Mouse (Mus musculus) hindbrain, embryonic 13.5 days (tissue): ENCODE measurements around the gene Gng7. TPM values are rescaled to one million over a fixed set of nuclear protein-coding genes. Genes with fewer than 3 reads are reported as not detected.
A peak's percentile ranks its signal among the peaks of the same experiment; 100 is the strongest.

Source experiments
- ATAC-seq: fragments of 200-750 bp; cut with Nextera tagmentation; 2 replicates; pipeline ENCODE4 v1.8.0; 2017; ENCODE audit warnings: moderate TSS enrichment; ENCODE audit not compliant: low FRiP score
- H3K27ac ChIP-seq: fragments of 300-500 bp; sonication (generic); 2 replicates; pipeline ENCODE4 v1.5.1; 2015; ENCODE audit warnings: inconsistent platforms, mild to moderate bottlenecking, moderate library complexity
- H3K27me3 ChIP-seq: fragments of 300-500 bp; sonication (generic); 2 replicates; pipeline ENCODE4 v1.6.1; 2015; ENCODE audit warnings: mild to moderate bottlenecking, inconsistent platforms
- H3K36me3 ChIP-seq: fragments of 300-500 bp; sonication (generic); 2 replicates; pipeline ENCODE4 v1.6.1; 2015; ENCODE audit warnings: mild to moderate bottlenecking, inconsistent platforms
- H3K4me1 ChIP-seq: fragments of 300-500 bp; sonication (generic); replicated peaks from 2 replicates; pipeline ENCODE4 v1.6.1; 2015; ENCODE audit warnings: inconsistent platforms
- H3K4me2 ChIP-seq: fragments of 300-500 bp; sonication (generic); 2 replicates; pipeline ENCODE4 v1.6.1; 2015; ENCODE audit warnings: inconsistent platforms, mild to moderate bottlenecking, moderate library complexity
- H3K4me3 ChIP-seq: fragments of 300-500 bp; sonication (generic); 2 replicates; pipeline ENCODE4 v1.5.1; 2015; ENCODE audit warnings: mild to moderate bottlenecking, inconsistent platforms
- H3K9ac ChIP-seq: fragments of 300-500 bp; sonication (generic); 2 replicates; pipeline ENCODE4 v1.6.1; 2015; ENCODE audit warnings: mild to moderate bottlenecking, inconsistent platforms
- H3K9me3 ChIP-seq: fragments of 300-500 bp; sonication (generic); 2 replicates; pipeline ENCODE4 v1.6.1; 2016; ENCODE audit warnings: inconsistent platforms
- WGBS: fragments of 180-500 bp; shearing (Covaris S2); methylation state at CpG from one replicate; pipeline ENCODE4 v1.1.7; 2015; 5-methylcytosine and 5-hydroxymethylcytosine counted together
- polyA plus RNA-seq: library from polyadenylated mRNA; unstranded; fragments of >200 nt; fragmentation: Nextera tagmentation; extraction: Ambion mirVana; gene quantifications from 2 replicates; pipeline ENCODE4 v1.2.1, GENCODE M21; 2015

Gene Gng7
- polyA plus RNA-seq, 1 experiment from 2014 or later = 13.5 TPM

DNA sequence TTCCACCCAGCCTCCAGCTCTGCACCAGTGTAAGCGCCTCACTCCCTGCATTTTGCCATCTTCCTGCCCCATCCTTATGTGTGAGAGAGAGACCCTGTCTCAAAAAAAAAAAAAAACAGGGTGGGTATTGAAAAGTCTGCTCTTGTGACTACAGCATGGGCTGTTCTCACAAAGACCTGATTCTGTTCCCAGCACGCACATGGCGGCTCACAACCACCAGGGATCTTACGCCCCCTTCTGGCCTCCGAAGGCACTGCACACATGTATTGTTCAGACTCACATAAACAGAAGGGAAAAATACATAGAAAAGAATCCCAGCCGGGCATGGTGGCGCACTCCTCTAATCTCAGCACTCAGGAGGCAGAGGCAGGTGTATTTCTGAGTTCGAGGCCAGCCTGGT lies 8.0 kb upstream of the Gng7 start:
- H3K27me3 ChIP-seq = peaks cover 46% of the 10 kb centered on the region

DNA sequence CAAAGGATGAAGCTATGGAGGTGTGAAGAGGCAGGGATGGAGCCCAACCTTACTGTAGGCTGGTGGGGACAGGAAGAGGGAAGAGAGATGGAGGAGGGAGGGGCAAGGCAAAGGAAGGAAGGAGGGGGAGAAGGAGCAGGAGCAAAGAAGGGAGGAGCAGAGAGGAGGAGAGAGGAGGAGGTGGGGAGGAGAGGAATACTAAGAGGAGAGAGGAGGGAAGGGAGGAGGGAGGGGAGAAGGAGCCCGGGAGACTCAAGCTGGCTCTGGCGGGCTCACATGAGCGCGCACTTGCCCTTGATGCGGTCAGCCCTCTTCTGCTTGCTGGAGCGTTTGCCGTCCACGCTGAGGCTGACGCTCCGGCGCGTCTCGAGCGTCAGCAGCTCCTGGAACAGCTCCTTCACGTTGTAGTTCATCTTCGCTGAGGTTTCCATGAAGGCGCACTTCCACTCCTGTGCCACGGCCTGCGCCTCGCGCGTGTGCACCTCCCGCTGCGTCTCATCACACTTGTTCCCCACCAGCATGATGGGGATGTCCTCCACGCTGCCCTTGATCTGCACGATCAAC lies 6.9 kb upstream of the Gng7 start:
- peaks cover 42% of the 10 kb centered on the region for H3K27me3 ChIP-seq
- ATAC-seq = no peak
- peaks cover 30% of the 10 kb centered on the region for H3K4me1 ChIP-seq
- H3K4me2 ChIP-seq = peak overlapping the region; percentile 29
- 0 out of 2 replicates have a peak, but pooled peaks cover 16% of the 10 kb centered on the region for H3K36me3 ChIP-seq
- no peaks in the 10 kb centered on the region for H3K9me3 ChIP-seq
- H3K4me3 ChIP-seq = no peak overlapping the region
- peak overlapping the region; percentile 24; the same call in 1 of the 2 replicates for H3K9ac ChIP-seq
- 15% methylated on average over 26 of the region's 26 CpGs for WGBS
- no peak overlapping the region for H3K27ac ChIP-seq

More for the DNA sequence above, 8.0 kb upstream of the Gng7 start:
- ATAC-seq = no peak
- WGBS = 62% methylated on average over 8 of the region's 8 CpGs
- no peak overlapping the region for H3K27ac ChIP-seq
- no peak overlapping the region for H3K9ac ChIP-seq
- H3K4me2 ChIP-seq = 0 out of 2 replicates have a peak overlapping the region, but pooled peaks have one; percentile 29
- H3K4me1 ChIP-seq = peaks cover 30% of the 10 kb centered on the region
- no peaks in the 10 kb centered on the region for H3K9me3 ChIP-seq
- H3K36me3 ChIP-seq = 0 out of 2 replicates have a peak, but pooled peaks cover 16% of the 10 kb centered on the region
- H3K4me3 ChIP-seq = no peak overlapping the region

DNA sequence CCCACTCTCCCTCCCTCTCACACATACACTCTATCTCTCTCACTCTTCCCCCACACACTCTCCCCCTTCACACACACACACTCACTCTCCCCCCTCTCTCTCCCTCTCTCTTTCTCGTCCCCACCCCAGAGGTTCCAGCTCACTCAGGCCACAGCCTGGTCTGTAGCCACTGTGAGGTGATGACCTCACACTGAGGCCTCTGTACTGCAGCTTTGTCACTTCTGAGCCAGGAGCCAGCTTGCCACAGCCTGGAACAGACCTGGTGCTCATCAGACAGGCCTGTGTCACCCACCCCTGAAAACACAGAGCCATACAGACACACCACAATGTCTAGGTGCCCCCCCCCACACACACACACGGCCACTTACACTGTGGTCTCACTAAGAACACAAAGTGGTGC lies 5.5 kb upstream of the Gng7 start:
- H3K4me3 ChIP-seq = no peak overlapping the region
- 0 out of 2 replicates have a peak, but pooled peaks cover 16% of the 10 kb centered on the region for H3K36me3 ChIP-seq
- H3K27ac ChIP-seq = no peak overlapping the region
- peaks cover 36% of the 10 kb centered on the region for H3K27me3 ChIP-seq
- 61% methylated on average over 2 of the region's 2 CpGs for WGBS
- H3K9me3 ChIP-seq = no peaks in the 10 kb centered on the region
- H3K4me1 ChIP-seq = peaks cover 30% of the 10 kb centered on the region
- 0 out of 2 replicates have a peak overlapping the region, but pooled peaks have one; percentile 13 for H3K9ac ChIP-seq
- H3K4me2 ChIP-seq = no peak overlapping the region
- no peak for ATAC-seq

DNA sequence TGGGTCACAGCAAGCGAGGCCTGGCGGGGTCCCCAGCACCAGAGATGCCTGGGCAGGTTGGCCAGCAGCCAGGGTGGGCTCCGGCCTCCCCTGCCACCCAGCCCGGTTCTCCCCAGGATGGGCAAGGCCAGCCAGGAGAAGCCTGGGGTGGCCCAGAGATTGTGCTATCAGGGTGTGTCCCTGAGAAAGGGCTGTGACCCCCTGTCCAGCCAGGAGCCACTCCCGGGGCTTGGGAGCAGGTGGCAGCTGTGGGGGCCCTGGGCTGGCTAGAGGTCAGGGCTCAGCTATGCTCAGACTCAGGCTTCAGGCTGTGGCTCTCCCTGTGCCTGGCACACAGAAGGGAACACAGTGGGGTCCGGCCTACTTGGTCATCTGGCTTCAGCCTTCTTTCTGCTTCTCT lies 4.9 kb upstream of the Gng7 start:
- H3K9ac ChIP-seq = no peak overlapping the region
- no peak for ATAC-seq
- no peak overlapping the region for H3K27ac ChIP-seq

DNA sequence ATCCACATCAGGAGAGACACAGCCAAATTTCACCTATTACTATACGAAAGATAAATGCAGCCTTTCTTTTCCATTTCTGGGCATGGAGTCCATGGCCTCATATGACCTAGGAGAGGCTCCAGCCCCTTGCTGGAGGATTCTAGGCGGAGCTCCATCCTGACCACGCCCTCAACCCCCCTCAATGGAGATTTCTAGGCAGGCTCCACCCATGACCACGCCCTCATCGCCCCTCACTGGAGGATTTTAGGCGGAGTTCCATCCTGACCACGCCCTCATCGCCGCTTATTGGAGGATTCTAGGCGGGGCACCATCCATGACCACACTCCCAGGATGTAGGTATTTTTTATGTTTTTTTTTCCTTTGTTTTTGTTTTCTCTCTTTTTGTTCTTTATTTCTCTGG lies 3.6 kb upstream of the Gng7 start:
- no peak overlapping the region for H3K27ac ChIP-seq
- peaks cover 27% of the 10 kb centered on the region for H3K4me1 ChIP-seq
- no peak overlapping the region for H3K4me2 ChIP-seq
- no peak overlapping the region for H3K9ac ChIP-seq
- peaks cover 18% of the 10 kb centered on the region for H3K27me3 ChIP-seq
- H3K36me3 ChIP-seq = 0 out of 2 replicates have a peak, but pooled peaks cover 16% of the 10 kb centered on the region
- H3K9me3 ChIP-seq = no peaks in the 10 kb centered on the region
- 37% methylated on average over 10 of the region's 10 CpGs for WGBS
- no peak overlapping the region for H3K4me3 ChIP-seq
- no peak for ATAC-seq

More for the DNA sequence above, 4.9 kb upstream of the Gng7 start:
- H3K4me3 ChIP-seq = no peak overlapping the region
- 83% methylated on average over 6 of the region's 6 CpGs for whole genome bisulfite sequencing
- peaks cover 32% of the 10 kb centered on the region for H3K27me3 ChIP-seq
- H3K4me2 ChIP-seq = no peak overlapping the region
- H3K4me1 ChIP-seq = peaks cover 27% of the 10 kb centered on the region
- 0 out of 2 replicates have a peak, but pooled peaks cover 16% of the 10 kb centered on the region for H3K36me3 ChIP-seq
- H3K9me3 ChIP-seq = no peaks in the 10 kb centered on the region

DNA sequence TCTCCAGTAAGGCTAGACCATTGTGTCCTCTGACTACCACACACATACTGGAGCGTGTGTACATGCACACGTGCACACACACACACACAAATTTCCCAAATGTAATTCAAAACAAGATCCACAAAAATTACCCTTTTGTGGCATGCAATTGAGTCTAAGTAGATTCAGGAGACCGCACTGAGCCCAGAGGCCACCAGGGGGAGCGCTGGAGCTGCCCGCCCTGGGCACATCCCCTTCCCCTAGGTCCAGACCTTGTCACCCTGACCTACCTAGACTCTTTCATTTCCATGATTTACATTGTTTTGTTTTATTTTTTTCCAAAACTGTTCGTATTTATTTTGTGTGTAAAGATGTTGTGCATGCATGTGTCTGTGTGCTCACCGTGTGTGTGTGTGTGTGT lies 1.9 kb upstream of the Gng7 start:
- Histone ChIP-seq H3K4me1 (peaks cover 21% of the 10 kb centered on the region), H3K4me3 (no peak overlapping the region), H3K27me3 (peaks cover 5% of the 10 kb centered on the region; the same call in 1 of the 2 replicates), H3K27ac (no peak overlapping the region), H3K9me3 (no peaks in the 10 kb centered on the region), H3K9ac (no peak overlapping the region), H3K4me2 (no peak overlapping the region), H3K36me3 (0 out of 2 replicates have a peak, but pooled peaks cover 12% of the 10 kb centered on the region)
- 5% methylated on average over 7 of the region's 7 CpGs for WGBS
- ATAC-seq = no peak

DNA sequence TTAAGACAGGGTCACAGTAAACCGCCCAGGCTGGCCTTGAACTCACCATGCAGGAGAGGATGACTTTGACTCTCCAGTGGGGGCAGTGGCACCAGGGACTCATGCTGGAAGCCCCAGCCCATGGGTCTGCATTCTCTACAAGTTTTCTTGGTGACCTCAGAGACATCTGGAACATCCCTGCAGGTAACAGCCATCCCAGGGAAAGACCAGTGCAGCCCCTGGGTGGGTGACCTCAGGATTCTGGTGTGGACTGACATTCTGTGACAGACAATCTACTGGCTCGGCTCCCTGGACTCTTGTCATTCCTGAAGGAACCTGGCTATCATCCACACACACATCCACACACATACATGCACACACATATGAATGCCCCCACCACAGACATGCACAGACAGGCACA lies 921 bp upstream of the Gng7 start:
- no peak overlapping the region for H3K9ac ChIP-seq
- 0 out of 2 replicates have a peak, but pooled peaks cover 4% of the 10 kb centered on the region for H3K36me3 ChIP-seq
- no peak overlapping the region for H3K27ac ChIP-seq
- H3K4me3 ChIP-seq = no peak overlapping the region
- ATAC-seq = no peak
- WGBS = 91% methylated on average over 2 of the region's 2 CpGs
- no peaks in the 10 kb centered on the region for H3K27me3 ChIP-seq
- no peak overlapping the region for H3K4me2 ChIP-seq
- H3K4me1 ChIP-seq = peaks cover 14% of the 10 kb centered on the region; the same call in 1 of the 2 replicates
- H3K9me3 ChIP-seq = no peaks in the 10 kb centered on the region

DNA sequence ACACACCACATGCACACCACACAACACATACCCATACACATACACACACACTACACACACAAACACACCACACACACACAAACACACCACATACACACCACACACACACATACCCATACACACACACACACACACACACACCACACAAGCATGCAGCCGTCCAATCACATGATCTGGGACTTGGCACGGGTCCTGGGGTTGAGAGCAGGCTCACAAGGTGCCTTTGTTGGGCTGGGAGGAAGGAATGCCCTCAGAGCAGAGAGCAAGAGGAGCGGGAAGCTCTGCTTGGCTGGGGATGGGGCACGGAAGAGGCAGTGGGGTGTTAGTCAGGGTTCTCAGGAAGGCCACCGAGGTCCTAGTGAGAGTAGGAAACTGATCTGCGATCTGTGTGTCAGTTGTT lies 3.9 kb downstream of the Gng7 start:
- H3K4me3 ChIP-seq = no peak overlapping the region
- H3K36me3 ChIP-seq = no peaks in the 10 kb centered on the region
- WGBS = 70% methylated on average over 6 of the region's 6 CpGs
- H3K27me3 ChIP-seq = 0 out of 2 replicates have a peak, but pooled peaks cover 2% of the 10 kb centered on the region
- ATAC-seq = no peak
- peaks cover 14% of the 10 kb centered on the region; the same call in 1 of the 2 replicates for H3K4me1 ChIP-seq
- H3K9ac ChIP-seq = no peak overlapping the region
- H3K9me3 ChIP-seq = no peaks in the 10 kb centered on the region
- H3K27ac ChIP-seq = no peak overlapping the region
- no peak overlapping the region for H3K4me2 ChIP-seq

DNA sequence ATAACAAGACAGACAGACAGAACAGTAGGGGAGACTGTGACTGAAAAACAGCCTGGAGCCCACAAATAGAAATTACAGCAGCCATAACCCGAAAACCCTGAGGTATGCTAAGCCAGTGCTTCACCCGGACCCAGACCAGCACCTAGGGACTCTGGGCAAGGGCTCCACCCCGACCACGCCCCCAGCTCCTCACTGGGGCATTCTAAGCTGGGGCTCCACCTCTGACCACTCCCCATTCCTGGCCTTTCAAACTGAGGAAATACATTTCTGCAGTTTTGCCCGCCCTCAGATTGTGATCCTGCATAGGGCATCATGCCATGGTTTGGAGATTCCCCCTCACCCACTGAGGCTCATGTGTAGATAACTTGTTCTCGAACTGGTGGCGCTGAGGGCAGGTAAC lies 7.5 kb downstream of the Gng7 start:
- 42% methylated on average over 7 of the region's 7 CpGs for WGBS
- no peaks in the 10 kb centered on the region for H3K4me1 ChIP-seq
- ATAC-seq = no peak

DNA sequence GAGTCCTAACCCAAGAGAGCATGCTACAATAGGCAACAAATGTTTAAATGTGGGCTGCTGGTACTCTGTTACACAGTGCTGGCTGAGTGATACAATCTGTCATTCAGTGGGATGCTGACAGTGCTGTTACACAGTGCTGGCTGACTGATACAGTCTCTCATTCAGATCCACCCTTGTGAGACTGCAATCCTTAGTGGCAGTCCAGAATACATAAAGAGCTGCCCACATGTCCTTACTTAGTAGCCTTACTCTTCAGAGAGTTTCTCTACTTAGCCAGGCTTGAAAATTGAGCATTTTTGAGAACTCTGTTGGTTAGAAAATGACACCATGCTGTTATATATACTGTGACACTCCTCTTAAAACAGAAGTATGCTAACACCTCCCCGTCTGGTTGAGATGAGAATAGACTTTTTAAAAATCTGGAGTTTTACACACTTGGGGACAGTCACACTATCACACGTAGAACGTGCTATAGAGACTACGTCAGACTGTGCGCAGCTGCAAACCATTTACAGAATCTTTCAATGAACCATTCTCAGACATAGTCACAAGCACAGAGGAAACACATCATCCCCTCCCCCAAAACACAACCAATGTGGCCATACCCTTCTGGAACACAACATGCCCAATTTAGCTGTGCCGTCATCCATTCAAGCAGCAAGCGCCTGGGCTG lies 8.6 kb downstream of the Gng7 start:
- 92% methylated on average over 7 of the region's 7 CpGs for WGBS
- H3K4me1 ChIP-seq = peaks cover 4% of the 10 kb centered on the region
- H3K27me3 ChIP-seq = 0 out of 2 replicates have a peak, but pooled peaks cover 2% of the 10 kb centered on the region
- no peaks in the 10 kb centered on the region for H3K9me3 ChIP-seq
- no peak overlapping the region for H3K4me3 ChIP-seq
- H3K36me3 ChIP-seq = no peaks in the 10 kb centered on the region
- peak overlapping the region; percentile 40; the same call in 1 of the 2 replicates for H3K9ac ChIP-seq
- H3K27ac ChIP-seq = no peak overlapping the region
- ATAC-seq = no peak
- no peak overlapping the region for H3K4me2 ChIP-seq

More for the DNA sequence above, 7.5 kb downstream of the Gng7 start:
- H3K9ac ChIP-seq = no peak overlapping the region
- 0 out of 2 replicates have a peak, but pooled peaks cover 2% of the 10 kb centered on the region for H3K27me3 ChIP-seq
- H3K4me3 ChIP-seq = no peak overlapping the region
- H3K9me3 ChIP-seq = no peaks in the 10 kb centered on the region
- H3K4me2 ChIP-seq = no peak overlapping the region
- no peaks in the 10 kb centered on the region for H3K36me3 ChIP-seq
- no peak overlapping the region for H3K27ac ChIP-seq

DNA sequence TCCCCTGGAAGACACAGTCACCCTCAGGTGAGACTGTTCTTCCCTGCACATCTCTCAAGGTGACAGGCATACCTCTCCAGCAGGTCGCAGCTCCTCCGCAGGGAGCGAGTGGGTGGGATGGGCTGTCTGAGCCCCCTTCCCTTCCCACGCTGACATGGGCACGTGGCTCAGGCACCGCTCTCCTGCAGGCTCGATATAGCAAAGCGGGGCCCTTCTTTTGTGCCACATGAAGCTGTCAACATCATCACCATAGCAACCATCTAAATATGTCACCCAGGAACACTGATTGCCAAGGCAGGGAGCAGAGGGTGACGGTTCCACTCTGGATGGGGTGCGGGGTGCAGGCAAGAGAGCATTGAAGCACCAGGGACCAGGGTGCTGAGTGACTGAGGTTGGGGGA lies 13.6 kb downstream of the Gng7 start:
- WGBS = 29% methylated on average over 10 of the region's 10 CpGs
- Histone ChIP-seq H3K27ac (no peak overlapping the region), H3K27me3 (peaks cover 10% of the 10 kb centered on the region), H3K4me2 (no peak overlapping the region), H3K9ac (peak overlapping the region; percentile 56), H3K9me3 (no peaks in the 10 kb centered on the region), H3K36me3 (no peaks in the 10 kb centered on the region), H3K4me1 (peaks cover 26% of the 10 kb centered on the region), H3K4me3 (no peak overlapping the region)
- no peak for ATAC-seq

DNA sequence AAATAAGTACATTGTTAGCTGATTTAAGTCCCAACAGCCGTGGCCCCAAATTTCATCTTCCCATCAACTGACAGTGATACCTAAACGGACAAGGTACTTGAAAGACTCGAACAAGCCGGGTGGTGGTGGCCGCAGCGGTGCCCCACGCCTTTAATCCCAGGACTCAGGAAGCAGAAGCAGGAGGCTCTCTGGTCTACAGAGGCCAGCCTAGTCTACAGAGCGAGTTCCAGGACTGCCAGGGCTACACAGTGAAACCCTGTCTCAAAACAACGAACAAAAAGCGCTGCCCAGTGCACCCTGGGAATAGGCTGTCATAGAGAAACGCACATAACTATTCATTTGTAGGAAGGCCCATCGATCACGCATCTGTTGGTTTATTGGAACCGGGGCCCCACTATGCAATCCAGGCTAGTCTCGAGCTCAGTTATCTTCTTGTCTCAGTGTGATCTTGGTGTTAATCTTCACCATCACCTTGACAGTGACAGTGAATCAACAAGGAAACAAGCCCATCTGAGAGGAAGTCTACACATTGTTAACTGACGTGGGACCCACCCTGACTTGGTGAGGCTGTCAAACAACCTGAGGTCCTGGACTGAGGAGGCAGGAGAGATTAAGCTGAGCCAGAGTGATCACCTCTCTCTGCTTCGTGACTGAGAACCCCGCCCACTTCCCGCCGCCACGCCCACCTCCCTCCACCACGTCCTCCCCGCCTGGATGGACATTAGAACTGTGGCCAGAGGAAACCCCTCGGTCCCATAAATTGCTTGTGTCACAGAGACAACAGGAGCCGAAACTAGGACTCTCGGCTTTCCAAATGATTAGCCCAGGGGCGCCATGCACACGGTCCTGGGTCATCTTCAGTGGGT lies 14.3 kb downstream of the Gng7 start:
- Histone ChIP-seq H3K4me3 (no peak overlapping the region), H3K4me1 (peaks cover 26% of the 10 kb centered on the region), H3K9me3 (no peaks in the 10 kb centered on the region), H3K36me3 (no peaks in the 10 kb centered on the region), H3K4me2 (no peak overlapping the region), H3K27me3 (peaks cover 10% of the 10 kb centered on the region), H3K27ac (no peak overlapping the region), H3K9ac (peak overlapping the region; percentile 56)
- 46% methylated on average over 28 of the region's 28 CpGs for WGBS
- no peak for ATAC-seq
